Mouse (Mus musculus) cerebellum, adult 2 months (tissue): ENCODE measurements around the gene Rrp9. TPM values are rescaled to one million over a fixed set of nuclear protein-coding genes. Genes with fewer than 3 reads are reported as not detected.

Experiments
- DNase-seq, 2 experiments: peaks; one replicate each; pipeline ENCODE4 v3.0.0; 2021
- H3K27ac ChIP-seq: fragments of 200-500 bp; 2 replicates; pipeline ENCODE4 v1.5.1; 2012; ENCODE audit warnings: low read length, control low read depth, inconsistent platforms; ENCODE audit not compliant: insufficient read depth
- H3K27me3 ChIP-seq: fragments of 200-500 bp; 2 replicates; pipeline ENCODE4 v1.6.1; 2012; ENCODE audit warnings: inconsistent platforms, mild to moderate bottlenecking, low read length, moderate library complexity; ENCODE audit not compliant: control insufficient read depth, insufficient read depth
- H3K4me1 ChIP-seq: fragments of 200-500 bp; 2 replicates; pipeline ENCODE4 v1.6.1; 2011; ENCODE audit warnings: low read length; ENCODE audit not compliant: control insufficient read depth, insufficient read depth
- H3K4me3 ChIP-seq: fragments of 200-500 bp; replicated peaks from 2 replicates; pipeline ENCODE3; 2011; ENCODE audit warnings: mild to moderate bottlenecking, low read depth, low read length, control low read depth; ENCODE audit not compliant: insufficient read depth
- CTCF ChIP-seq: fragments of 200-500 bp; IDR thresholded peaks from 2 replicates; pipeline ENCODE4 v1.5.1; 2011; ENCODE audit warnings: low read depth, mild to moderate bottlenecking, control low read depth, low read length, moderate library complexity, borderline replicate concordance; ENCODE audit not compliant: insufficient read depth
- POLR2A ChIP-seq: fragments of 200-500 bp; IDR thresholded peaks from 2 replicates; pipeline ENCODE4 v1.6.1; 2011; ENCODE audit warnings: low read length, control low read depth, borderline replicate concordance; ENCODE audit not compliant: insufficient read depth
- WGBS: fragments of 180-500 bp; shearing (Covaris S2); methylation state at CpG from one replicate; pipeline ENCODE4 v1.1.7; 2018; 5-methylcytosine and 5-hydroxymethylcytosine counted together
- polyA plus RNA-seq: library from polyadenylated mRNA; depleted of rRNA; stranded (reverse); fragments of >200 nt; gene quantifications from 2 replicates; pipeline ENCODE4 v1.2.3, GENCODE M21; 2012

Rrp9 gene
- polyA plus RNA-seq, 1 experiment, result 42.5 TPM

GRCm38 (mm10) chr9:106476924-106477484 is 1.2 kb downstream of the Rrp9 start, which contains the start of gene Parp3:
Gene Parp3, minus strand, starts transcription at chr9:106476949.
- Histone ChIP-seq H3K4me1 (peaks cover 23% of the 10 kb centered on the region), H3K4me3 (peak within 1 kb of the TSS; percentile 87), H3K27me3 (no peaks in the 10 kb centered on the region), H3K27ac (peak within 1 kb of the TSS; percentile 41)
- TF ChIP-seq CTCF (peak; percentile 97), POLR2A (0 out of 2 replicates have a peak, but pooled peaks have one; percentile 36)
- peak; percentile 100 for DNase-seq
- WGBS, result under 1% methylated on average over 41 of the region's 41 CpGs

GRCm38 (mm10) chr9:106477649-106478048 is 1.9 kb downstream of the Rrp9 start:
- Histone ChIP-seq H3K27ac (no peak overlapping the region), H3K27me3 (no peaks in the 10 kb centered on the region), H3K4me3 (peak overlapping the region; percentile 87), H3K4me1 (peaks cover 19% of the 10 kb centered on the region)
- peak in 1 of 2 experiments; percentile 5 for DNase-seq
- 3% methylated on average over 16 of the region's 16 CpGs for WGBS
- no peak for TF ChIP-seq POLR2A

- 67% methylated on average over 9 of the region's 9 CpGs for WGBS
- H3K4me1 ChIP-seq, result peaks cover 19% of the 10 kb centered on the region
Observed at GRCm38 (mm10) chr9:106478101-106478500, 2.3 kb downstream of the Rrp9 start.

GRCm38 (mm10) chr9:106480541-106480940 is 4.8 kb downstream of the Rrp9 start:
- H3K4me3 ChIP-seq, result no peak overlapping the region
- peaks cover 11% of the 10 kb centered on the region for H3K4me1 ChIP-seq
- TF ChIP-seq POLR2A (no peak), CTCF (no peak)
- H3K27me3 ChIP-seq, result no peaks in the 10 kb centered on the region
- peak in 1 of 2 experiments; percentile 1 for DNase-seq
- WGBS, result 91% methylated on average over 7 of the region's 7 CpGs
- H3K27ac ChIP-seq, result no peak overlapping the region

More at GRCm38 (mm10) chr9:106478101-106478500, 2.3 kb downstream of the Rrp9 start:
- H3K27me3 ChIP-seq, result no peaks in the 10 kb centered on the region
- no peak overlapping the region for H3K27ac ChIP-seq
- peak overlapping the region; percentile 87 for H3K4me3 ChIP-seq
- no peak for TF ChIP-seq CTCF
- no peak for TF ChIP-seq POLR2A
- peak; percentile 5 to 6 for DNase-seq

- Histone ChIP-seq H3K27me3 (no peaks in the 10 kb centered on the region), H3K27ac (no peak overlapping the region), H3K4me1 (peaks cover 11% of the 10 kb centered on the region), H3K4me3 (no peak overlapping the region)
- no peak for TF ChIP-seq POLR2A
- TF ChIP-seq CTCF, result no peak
- WGBS, result 92% methylated on average over 15 of the region's 15 CpGs
- no peak for DNase-seq
Observed at GRCm38 (mm10) chr9:106481075-106481474, 5.3 kb downstream of the Rrp9 start.

DNA sequence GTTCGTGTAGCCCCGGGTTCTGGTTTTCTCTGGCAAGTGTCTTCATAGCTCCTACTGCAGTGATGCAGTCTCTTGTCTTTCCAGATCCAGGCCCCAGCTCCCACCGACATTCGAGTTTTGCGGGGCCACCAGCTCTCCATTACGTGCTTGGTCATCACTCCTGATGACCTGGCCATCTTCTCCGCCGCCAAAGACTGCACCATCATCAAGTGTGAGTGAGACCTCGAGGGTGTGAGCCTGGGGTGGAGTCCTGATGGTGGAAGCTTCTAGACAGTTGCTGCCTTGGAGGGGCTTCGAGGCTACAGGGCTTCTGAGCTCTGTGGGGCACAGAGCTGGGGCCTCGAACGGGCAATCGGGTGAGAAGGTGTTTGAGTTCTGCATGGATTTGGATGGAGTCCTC is 5.9 kb downstream of the Rrp9 start:
- WGBS, result 90% methylated on average over 13 of the region's 13 CpGs
- no peaks in the 10 kb centered on the region for H3K27me3 ChIP-seq

DNA sequence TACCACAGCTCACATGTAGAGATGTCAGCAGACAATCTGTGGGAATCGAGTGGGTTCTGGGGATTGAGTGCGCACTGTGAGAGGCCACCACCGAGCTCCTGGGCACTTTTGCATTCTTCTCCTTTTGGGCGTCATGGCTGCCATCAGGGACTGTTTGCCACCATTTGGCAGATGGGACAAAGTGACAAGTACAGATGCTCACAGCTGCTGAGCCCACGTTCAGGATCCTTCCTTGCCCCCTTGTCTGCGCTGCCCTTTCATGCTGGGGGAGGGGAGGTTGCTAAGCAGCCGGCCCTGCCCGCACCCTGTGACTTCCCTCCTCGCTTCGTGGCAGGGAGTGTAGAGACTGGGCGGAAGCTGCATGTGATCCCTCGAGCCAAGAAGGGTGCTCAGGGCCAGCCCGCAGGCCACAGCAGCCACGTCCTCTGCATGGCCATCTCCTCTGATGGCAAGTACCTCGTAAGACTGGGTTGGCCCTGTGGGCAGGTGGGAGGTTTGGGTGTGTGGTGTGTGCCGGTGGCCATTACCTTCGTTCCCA is 6.9 kb downstream of the Rrp9 start:
- Histone ChIP-seq H3K27ac (no peak overlapping the region), H3K4me3 (no peak overlapping the region), H3K27me3 (no peaks in the 10 kb centered on the region), H3K4me1 (peaks cover 7% of the 10 kb centered on the region; the same call in 1 of the 2 replicates)
- TF ChIP-seq CTCF (no peak), POLR2A (no peak)
- 75% methylated on average over 17 of the region's 17 CpGs for WGBS
- peak in 1 of 2 experiments; percentile 0 for DNase-seq

More for the DNA sequence above, 5.9 kb downstream of the Rrp9 start:
- no peak for TF ChIP-seq POLR2A
- TF ChIP-seq CTCF, result no peak
- no peak overlapping the region for H3K27ac ChIP-seq
- H3K4me3 ChIP-seq, result no peak overlapping the region
- peaks cover 7% of the 10 kb centered on the region; the same call in 1 of the 2 replicates for H3K4me1 ChIP-seq
- peak in 1 of 2 experiments; percentile 0 for DNase-seq

GRCm38 (mm10) chr9:106483136-106483535 is 7.4 kb downstream of the Rrp9 start:
- TF ChIP-seq POLR2A (no peak), CTCF (no peak)
- Histone ChIP-seq H3K27ac (no peak overlapping the region), H3K4me1 (peaks cover 7% of the 10 kb centered on the region; the same call in 1 of the 2 replicates), H3K4me3 (no peak overlapping the region), H3K27me3 (no peaks in the 10 kb centered on the region)
- DNase-seq, result peak in 1 of 2 experiments; percentile 1
- 97% methylated on average over 10 of the region's 10 CpGs for whole genome bisulfite sequencing
